In genomic region chr13:74317170-74317849, GRCm38 (mm10) we compare ENCODE assay signal across 8 mouse cellular contexts. TPM values are rescaled to one million over a fixed set of nuclear protein-coding genes. Genes with fewer than 3 reads are reported as not detected.
DNase-seq lines count a peak whose midpoint lies in the region; ATAC-seq lines count a peak whose summit lies in the region.

Pdcd6 (minus strand) TSS chr13:74317580.

- peak within 1 kb of the TSS; percentile 75 for H3K4me3 ChIP-seq in hindbrain, embryonic 14.5 days (replicated peaks; ENCODE audit: low read length)

- H3K36me3 ChIP-seq in hindbrain, embryonic 14.5 days (replicated peaks; ENCODE audit: control insufficient read depth, insufficient read depth) = peaks cover 41% of the 10 kb centered on the region

- H3K9me3 ChIP-seq in hindbrain, embryonic 14.5 days (ENCODE audit: control insufficient read depth, low read length) = no peaks in the 10 kb centered on the region

- no peaks in the 10 kb centered on the region for H3K27me3 ChIP-seq in hindbrain, embryonic 14.5 days (ENCODE audit: control insufficient read depth, insufficient read depth, low read length)

- H3K27ac ChIP-seq in hindbrain, embryonic 14.5 days = peak within 1 kb of the TSS; percentile 62; the same call in 1 of the 2 replicates

- 2% methylated on average over 36 of the region's 36 CpGs for WGBS in hindbrain, embryonic 14.5 days

- peaks cover 12% of the 10 kb centered on the region for H3K4me1 ChIP-seq in hindbrain, embryonic 14.5 days (replicated peaks; ENCODE audit: control insufficient read depth, insufficient read depth, low read length)

- DNase-seq in R1 (ENCODE audit: low read depth, low spot score) = peak; percentile 99
- DNase-seq in cerebellum, postnatal 25 days = peak; percentile 85 to 91
- DNase-seq in frontal cortex, postnatal 25 days (ENCODE audit: low spot score in 2 of 2) = peak; percentile 66 to 81
- peak; percentile 88 for DNase-seq in hindbrain, embryonic 14.5 days (ENCODE audit: low spot score)
- peak; percentile 86 to 87 for DNase-seq in layer of hippocampus, postnatal 36 days
- DNase-seq in lung, postnatal 36 days = peak; percentile 99
- DNase-seq in retina, postnatal 1 day = peak; percentile 95
- DNase-seq in urinary bladder, adult 18-20 months (ENCODE audit: low spot score in 2 of 2) = peak; percentile 84 to 95

- peak within 1 kb of the TSS; percentile 85 for H3K9ac ChIP-seq in hindbrain, embryonic 14.5 days

- peak; percentile 98 for ATAC-seq in hindbrain, embryonic 14.5 days (ENCODE audit: low FRiP score)

- H3K4me2 ChIP-seq in hindbrain, embryonic 14.5 days (replicated peaks) = peak within 1 kb of the TSS; percentile 87

RNA-seq across cellular contexts. Expression of gene Pdcd6, which starts in this region (rescaled TPM):
- polyA plus RNA-seq in hindbrain, embryonic 14.5 days (2014; fragmentation: Nextera tagmentation; extraction: Ambion mirVana) = 126 and 138 TPM in 2 replicates
- total RNA-seq in layer of hippocampus, postnatal 36 days (2021) = 10 to 100 TPM; 71.4 to 80.0 TPM

Comparison
In these comparisons a context has a peak if more than half of its experiments do, and no peak if none do; other contexts are left out.
1. Peak in every context shown above with its lines: DNase-seq, ATAC-seq, H3K4me3 ChIP-seq and H3K27ac ChIP-seq.